Mouse (Mus musculus) olfactory bulb, adult 2 months (tissue): ENCODE measurements around the gene Tecpr2. TPM values are rescaled to one million over a fixed set of nuclear protein-coding genes. Genes with fewer than 3 reads are reported as not detected.

Source experiments
- H3K27ac ChIP-seq: fragments of 200-500 bp; 2 replicates; pipeline ENCODE4 v1.5.1; 2012; ENCODE audit warnings: low read depth, low read length; ENCODE audit not compliant: insufficient read depth
- H3K4me1 ChIP-seq: fragments of 200-500 bp; 2 replicates; pipeline ENCODE4 v1.6.1; 2012; ENCODE audit warnings: low read length; ENCODE audit not compliant: control insufficient read depth, insufficient read depth
- H3K4me3 ChIP-seq: fragments of 200-500 bp; 2 replicates; pipeline ENCODE4 v1.5.1; 2012; ENCODE audit warnings: mild to moderate bottlenecking, low read depth, low read length, moderate library complexity; ENCODE audit not compliant: insufficient read depth
- CTCF ChIP-seq: fragments of 200-500 bp; IDR thresholded peaks from 2 replicates; pipeline ENCODE4 v1.5.1; 2012; ENCODE audit warnings: low read depth, mild to moderate bottlenecking, low read length, moderate library complexity; ENCODE audit not compliant: insufficient read depth
- POLR2A ChIP-seq: fragments of 200-500 bp; IDR thresholded peaks from 2 replicates; pipeline ENCODE4 v1.6.1; 2012; ENCODE audit warnings: mild to moderate bottlenecking, low read depth, low read length, moderate library complexity; ENCODE audit not compliant: insufficient read depth
- WGBS: fragments of 180-500 bp; shearing (Covaris S2); methylation state at CpG from one replicate; pipeline ENCODE4 v1.1.7; 2018; 5-methylcytosine and 5-hydroxymethylcytosine counted together
- polyA plus RNA-seq: library from polyadenylated mRNA; stranded (reverse); fragments of >200 nt; gene quantifications from 2 replicates; pipeline ENCODE4 v1.2.4, GENCODE M21; 2012; ENCODE audit warnings: low replicate concordance; ENCODE audit not compliant: missing spikeins, insufficient read depth, insufficient read length

Tecpr2 gene
- polyA plus RNA-seq, 1 experiment: not detected

GRCm38 (mm10) chr12:110952628-110953385 is 63.7 kb downstream of the Tecpr2 start:
- no peak overlapping the region for H3K4me3 ChIP-seq
- TF ChIP-seq POLR2A (no peak), CTCF (no peak)
- WGBS: 71% methylated on average over 6 of the region's 6 CpGs
- H3K27ac ChIP-seq: no peak overlapping the region
- H3K4me1 ChIP-seq: no peaks in the 10 kb centered on the region

- 92% methylated on average over 3 of the region's 3 CpGs for WGBS
These were observed 64.4 kb downstream of the Tecpr2 start for GRCm38 (mm10) chr12:110953443-110953842.

GRCm38 (mm10) chr12:110953900-110954299 is 64.8 kb downstream of the Tecpr2 start:
- TF ChIP-seq POLR2A (no peak), CTCF (no peak)
- Histone ChIP-seq H3K4me1 (no peaks in the 10 kb centered on the region), H3K4me3 (no peak overlapping the region), H3K27ac (no peak overlapping the region)
- WGBS: 91% methylated on average over 2 of the region's 2 CpGs

More at GRCm38 (mm10) chr12:110953443-110953842, 64.4 kb downstream of the Tecpr2 start:
- Histone ChIP-seq H3K27ac (no peak overlapping the region), H3K4me3 (no peak overlapping the region), H3K4me1 (no peaks in the 10 kb centered on the region)
- no peak for TF ChIP-seq POLR2A
- no peak for TF ChIP-seq CTCF

GRCm38 (mm10) chr12:110954351-110954991 is 65.4 kb downstream of the Tecpr2 start:
- 86% methylated on average over 4 of the region's 4 CpGs for WGBS
- no peaks in the 10 kb centered on the region for H3K4me1 ChIP-seq
- no peak overlapping the region for H3K4me3 ChIP-seq
- TF ChIP-seq CTCF (no peak), POLR2A (no peak)
- H3K27ac ChIP-seq: no peak overlapping the region

GRCm38 (mm10) chr12:110961973-110962372 is 72.9 kb downstream of the Tecpr2 start:
- Histone ChIP-seq H3K4me1 (peaks cover 8% of the 10 kb centered on the region), H3K27ac (no peak overlapping the region; the same call in 1 of the 2 replicates), H3K4me3 (no peak overlapping the region)
- no peak for TF ChIP-seq POLR2A
- TF ChIP-seq CTCF: no peak
- 68% methylated on average over 2 of the region's 2 CpGs for whole genome bisulfite sequencing

GRCm38 (mm10) chr12:110965500-110965899 is 76.4 kb downstream of the Tecpr2 start:
- TF ChIP-seq POLR2A: no peak
- no peak for TF ChIP-seq CTCF
- no peak overlapping the region for H3K27ac ChIP-seq
- WGBS: 55% methylated on average over 3 of the region's 3 CpGs
- H3K4me1 ChIP-seq: peaks cover 8% of the 10 kb centered on the region
- no peak overlapping the region for H3K4me3 ChIP-seq

GRCm38 (mm10) chr12:110966079-110966478 is 77.0 kb downstream of the Tecpr2 start:
- TF ChIP-seq POLR2A: no peak
- no peak for TF ChIP-seq CTCF
- Histone ChIP-seq H3K4me1 (peaks cover 5% of the 10 kb centered on the region), H3K27ac (no peak overlapping the region), H3K4me3 (no peak overlapping the region)
- WGBS: 89% methylated on average over 4 of the region's 4 CpGs

- Histone ChIP-seq H3K4me3 (no peak overlapping the region), H3K27ac (no peak overlapping the region), H3K4me1 (no peaks in the 10 kb centered on the region)
- 100% methylated on average over 2 of the region's 2 CpGs for WGBS
- TF ChIP-seq POLR2A (no peak), CTCF (no peak)
These were observed 78.1 kb downstream of the Tecpr2 start for GRCm38 (mm10) chr12:110967146-110967545.

GRCm38 (mm10) chr12:110970408-110970807 is 81.3 kb downstream of the Tecpr2 start:
- Histone ChIP-seq H3K4me3 (no peak overlapping the region), H3K27ac (no peak overlapping the region), H3K4me1 (no peaks in the 10 kb centered on the region)
- WGBS: 86% methylated on average over 5 of the region's 5 CpGs
- no peak for TF ChIP-seq CTCF
- no peak for TF ChIP-seq POLR2A
